Mouse (Mus musculus) gastrocnemius, postnatal 25 days (tissue): ENCODE measurements around the gene Omp. TPM values are rescaled to one million over a fixed set of nuclear protein-coding genes. Genes with fewer than 3 reads are reported as not detected.

ENCODE experiments used
- DNase-seq: peaks from one replicate; pipeline ENCODE4 v3.0.0; 2022
- total RNA-seq, 2 experiments: library from RNA; stranded (reverse); gene quantifications; 1 replicate in 1 of 2; 2 replicates in 1 of 2; pipeline ENCODE4 v1.2.3; 2021

Gene Omp
- total RNA-seq, 2 experiments from 2014 or later = 0.11 TPM; not detected in 1

- no peak for DNase-seq
Measured at GRCm38 (mm10) chr7:98139216-98139615, 6.1 kb downstream of the Omp start.

DNA sequence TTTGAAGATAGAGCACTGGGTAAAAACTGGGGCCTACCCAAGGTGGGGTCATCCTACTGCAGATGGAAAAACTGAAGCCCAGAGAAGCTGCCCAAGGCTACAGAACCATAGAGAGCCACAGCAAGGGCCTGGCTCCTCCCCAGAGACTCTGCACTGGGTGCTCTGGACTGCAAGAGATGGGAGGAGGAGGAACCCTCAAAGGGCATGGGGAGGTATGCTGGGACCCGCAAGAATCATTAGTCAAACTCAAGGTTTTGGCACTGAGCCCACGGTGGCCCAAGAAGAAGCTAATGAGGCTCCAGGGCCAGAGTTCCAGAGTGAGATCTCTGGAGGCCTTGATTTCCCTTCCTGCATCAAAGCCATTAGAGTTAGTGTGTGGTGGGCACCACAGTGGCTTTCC lies 7.3 kb downstream of the Omp start:
- no peak for DNase-seq

DNA sequence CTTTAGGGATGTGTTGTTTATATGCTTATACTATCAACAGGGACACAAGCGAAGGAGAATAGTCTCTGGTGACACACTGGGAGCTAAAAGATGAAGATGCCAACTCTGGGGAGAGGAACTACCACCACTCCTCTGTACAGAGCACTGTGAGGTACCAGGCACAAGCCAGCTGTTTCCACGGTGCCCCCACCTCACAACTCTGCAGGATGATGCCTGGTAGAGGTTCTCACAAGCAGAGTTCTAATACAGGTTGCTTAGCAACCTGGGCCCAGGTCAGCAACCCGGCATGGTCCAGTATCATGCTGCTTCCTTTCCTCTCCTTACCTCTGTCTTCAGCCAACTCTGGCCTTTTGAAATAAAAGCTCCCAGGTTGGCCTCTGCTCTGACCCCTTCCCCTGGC lies 7.7 kb downstream of the Omp start:
- no peak for DNase-seq

DNA sequence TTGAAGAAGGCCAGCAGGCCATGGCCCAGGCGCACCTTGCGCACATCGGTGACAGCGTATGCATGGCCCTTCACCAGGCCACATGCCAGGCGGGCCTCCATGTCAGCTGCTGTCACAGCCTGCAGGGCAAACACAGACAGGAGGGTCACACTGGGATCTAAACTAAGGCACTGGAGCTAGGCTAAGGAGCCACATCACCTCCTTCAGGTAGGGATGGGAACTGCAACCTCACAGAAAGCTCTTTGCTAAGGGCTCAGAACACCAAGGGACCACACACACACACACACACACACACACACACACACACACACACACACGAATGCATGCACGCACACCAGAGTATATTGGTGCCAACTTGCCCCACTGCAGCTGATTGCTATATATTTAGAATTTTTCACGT lies 13.6 kb downstream of the Omp start:
- no peak for DNase-seq

DNA sequence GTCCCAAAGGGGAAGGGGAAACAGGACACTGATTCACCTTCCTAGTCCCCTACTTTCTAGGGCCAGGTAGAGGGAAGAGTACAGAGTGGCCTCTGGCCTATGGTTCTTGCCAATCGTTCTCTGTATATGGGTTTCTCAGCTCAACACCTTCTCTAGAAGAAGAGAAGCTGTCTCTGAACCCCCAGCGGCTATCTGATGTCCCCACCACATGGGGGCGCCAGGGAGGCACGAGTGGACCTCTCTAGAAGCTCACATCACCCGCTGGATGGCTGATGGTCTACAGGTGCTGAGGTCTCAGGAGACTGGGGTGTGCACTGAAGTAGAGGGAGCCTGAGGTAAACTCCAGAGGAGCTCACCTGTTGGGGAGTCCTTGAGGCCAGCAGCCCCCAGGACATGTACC lies 19.8 kb downstream of the Omp start:
- no peak for DNase-seq

GRCm38 (mm10) chr7:98124701-98125100 lies 20.6 kb downstream of the Omp start:
- no peak for DNase-seq

DNA sequence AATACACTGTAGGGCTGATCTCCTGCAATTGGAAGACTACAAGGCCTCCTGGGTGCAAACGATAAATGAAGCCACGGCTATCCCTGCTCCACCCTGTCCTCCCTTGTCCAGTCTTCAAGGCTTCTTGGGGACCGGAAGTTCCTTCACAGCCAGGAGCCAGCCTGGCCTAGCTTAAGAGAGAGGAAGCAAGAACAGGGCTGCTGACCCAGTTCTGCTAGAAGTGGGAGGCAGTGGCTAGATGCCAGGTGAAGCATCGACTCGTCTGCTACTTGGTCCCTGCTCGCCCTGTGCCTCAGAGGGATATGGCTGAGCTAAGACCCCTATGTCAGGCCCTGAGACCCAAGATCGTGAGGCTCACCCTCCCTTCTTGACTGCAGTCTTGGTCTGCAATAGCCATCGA lies 23.6 kb downstream of the Omp start:
- DNase-seq = no peak

- no peak for DNase-seq
Measured at GRCm38 (mm10) chr7:98121241-98121640, 24.1 kb downstream of the Omp start.

GRCm38 (mm10) chr7:98120325-98120724 lies 25.0 kb downstream of the Omp start:
- peak; percentile 47 for DNase-seq

DNA sequence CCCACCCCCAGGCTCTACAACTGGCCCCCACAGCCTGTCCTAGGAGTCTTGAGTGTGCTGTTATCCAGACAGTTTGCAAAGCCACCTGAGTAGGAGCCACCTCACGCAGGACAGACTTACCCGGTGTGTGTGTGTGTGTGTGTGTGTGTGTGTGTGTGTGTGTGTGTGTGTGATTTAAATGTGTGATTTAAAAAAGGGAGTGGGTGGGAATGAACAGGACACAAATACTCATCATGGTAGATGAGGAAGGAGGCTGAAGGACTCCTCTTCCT lies 25.4 kb downstream of the Omp start:
- no peak for DNase-seq

DNA sequence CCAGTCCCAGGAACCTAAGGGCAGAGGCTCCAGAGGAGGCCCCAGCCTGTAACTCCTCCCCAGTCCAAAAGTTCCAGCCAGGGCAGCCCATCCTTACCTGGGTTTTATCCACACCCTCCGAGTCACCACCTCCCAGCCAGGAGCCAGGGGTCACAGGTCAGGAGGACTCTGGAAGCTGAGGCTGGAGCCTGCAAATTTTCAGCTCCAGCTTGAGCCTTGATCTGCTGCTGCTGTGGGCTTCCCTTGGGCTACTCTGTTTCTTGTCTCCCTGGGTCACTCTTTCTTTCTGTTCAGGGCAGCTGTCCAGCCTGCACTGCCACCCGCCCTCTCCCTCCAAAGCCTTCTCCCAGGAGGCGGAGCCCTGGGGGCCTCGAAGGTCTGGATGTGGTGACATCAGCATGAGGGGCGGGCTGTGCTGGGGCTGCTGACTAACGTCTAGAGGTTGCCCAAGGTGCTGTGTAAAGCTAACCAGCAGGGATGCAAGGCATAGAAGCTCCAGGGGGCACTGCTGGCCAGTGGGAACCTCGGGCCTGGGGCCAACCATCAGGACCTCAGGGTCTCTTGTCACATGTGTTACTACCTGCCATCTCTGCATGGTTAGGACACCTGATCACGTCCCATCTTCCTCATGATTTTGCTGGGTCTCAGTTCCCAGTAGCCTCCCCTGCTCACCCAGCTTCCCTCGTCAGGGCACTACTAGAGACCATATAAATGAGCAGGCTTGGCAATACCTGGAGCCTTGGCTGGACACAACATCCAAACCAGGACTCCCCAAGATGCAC lies 25.9 kb downstream of the Omp start, which contains the start of gene Myo7a:
Gene Myo7a (minus strand): TSS at position 346 of the 782 bp plus-strand sequence.
- DNase-seq = no peak

DNA sequence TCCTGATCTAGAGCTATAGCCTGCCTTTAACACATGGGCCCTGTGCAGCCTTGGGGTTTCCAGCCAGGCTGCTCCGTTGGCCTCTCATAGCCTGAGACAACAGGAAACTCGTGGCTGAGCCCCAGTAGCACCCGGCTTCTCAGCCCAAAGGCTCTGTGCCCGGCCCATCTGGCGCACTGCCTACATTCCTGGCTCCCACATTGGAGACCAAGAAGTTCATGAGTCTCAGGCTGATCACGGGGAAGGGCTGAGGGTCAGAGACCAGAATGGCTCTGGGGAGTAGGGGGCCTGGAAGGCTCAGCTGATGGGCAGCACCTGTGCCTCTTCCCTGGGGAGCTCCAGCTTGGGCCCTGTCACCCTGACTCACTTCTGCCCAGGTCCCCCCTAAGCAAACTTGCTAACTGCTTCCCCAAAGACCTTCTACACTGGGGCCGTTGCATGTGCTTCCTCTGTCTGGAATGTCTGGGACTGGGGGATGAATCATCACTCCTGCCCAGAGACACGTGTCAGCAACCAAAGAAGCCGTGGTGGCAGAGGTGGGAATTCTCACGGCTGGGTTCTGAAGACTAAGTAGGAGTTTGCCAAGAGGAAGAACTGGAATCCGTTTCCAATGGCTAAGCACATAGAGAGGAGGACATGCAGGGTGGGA lies 28.2 kb downstream of the Omp start:
- DNase-seq = peak; percentile 81

GRCm38 (mm10) chr7:98114656-98115055 lies 30.6 kb downstream of the Omp start:
- no peak for DNase-seq

- DNase-seq = no peak
Measured at GRCm38 (mm10) chr7:98111233-98111632, 34.1 kb downstream of the Omp start.

DNA sequence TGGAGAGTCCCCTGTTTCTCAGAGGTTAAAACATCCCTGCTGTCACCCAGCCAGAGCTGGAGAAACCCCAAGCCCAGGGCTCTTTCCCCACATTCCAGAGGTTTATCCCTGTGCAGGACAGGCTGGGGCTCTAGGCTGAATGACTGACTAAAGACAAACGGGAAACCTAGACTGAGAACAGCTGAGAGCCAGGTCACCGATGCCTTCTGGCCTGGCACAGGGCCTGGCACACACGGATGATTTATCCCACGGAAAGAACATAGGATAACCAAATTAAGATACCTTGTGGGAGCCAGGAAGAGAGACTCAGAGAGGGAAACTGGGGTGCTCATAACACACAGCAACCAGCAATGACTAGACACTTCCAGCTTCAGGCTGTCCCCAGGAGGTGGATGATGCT lies 35.5 kb downstream of the Omp start:
- DNase-seq = no peak

DNA sequence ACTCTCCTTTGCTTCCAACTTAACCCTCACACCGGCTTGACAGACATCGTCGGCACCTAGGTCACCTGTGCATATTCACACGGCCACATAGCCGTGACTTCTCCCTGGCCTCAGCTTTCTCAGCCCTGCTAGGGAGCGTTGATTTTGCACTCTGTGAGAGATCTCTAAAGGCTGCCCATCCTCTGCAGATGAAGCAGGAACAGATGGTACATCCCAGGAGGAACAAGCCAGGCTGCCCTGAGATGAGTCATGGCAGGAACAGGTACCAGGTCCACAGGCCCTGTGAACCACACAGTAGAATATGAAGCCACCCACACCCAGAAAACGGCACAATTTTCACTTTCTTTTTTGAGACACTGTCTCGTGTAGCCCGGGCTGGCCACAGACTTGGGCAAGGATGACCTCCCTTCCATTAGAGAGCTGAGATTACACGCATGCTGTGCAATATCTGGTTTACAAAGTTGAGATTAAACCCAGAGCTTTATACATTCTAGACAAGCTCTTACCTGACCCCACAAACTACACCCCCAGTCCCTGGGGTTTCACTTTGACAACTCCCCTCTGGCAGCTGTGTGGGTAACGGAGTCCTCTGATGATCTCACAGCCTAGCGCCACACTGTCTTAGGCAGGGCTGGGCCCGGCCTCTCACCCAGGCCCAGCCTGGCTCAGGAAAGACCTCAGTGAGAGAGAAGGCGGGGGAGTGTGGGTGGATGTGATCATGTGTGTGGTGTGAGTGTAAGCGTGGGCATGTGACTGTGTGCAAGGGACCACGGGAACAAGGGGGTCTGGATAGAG lies 36.5 kb downstream of the Omp start:
- no peak for DNase-seq

- no peak for DNase-seq
Measured at GRCm38 (mm10) chr7:98106272-98106671, 39.0 kb downstream of the Omp start.

- no peak for DNase-seq
Measured at GRCm38 (mm10) chr7:98104481-98105435, 40.5 kb downstream of the Omp start.

DNA sequence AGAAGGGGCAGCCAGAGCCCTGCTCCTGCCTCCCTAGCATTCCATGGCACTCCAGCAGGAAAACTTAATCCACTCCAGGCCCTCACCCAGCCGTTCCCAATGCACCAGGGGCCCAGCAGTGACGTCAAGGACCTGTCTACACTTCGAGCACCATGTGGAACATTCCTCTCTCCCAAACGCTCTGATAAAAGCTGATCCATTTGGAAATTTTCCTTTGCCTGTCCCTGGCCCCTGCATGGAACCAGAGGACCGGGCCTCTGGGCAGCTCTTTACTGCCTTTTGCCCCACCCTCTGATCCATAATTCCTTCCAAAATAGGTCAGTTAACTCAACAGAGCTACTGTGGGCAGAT lies 41.4 kb downstream of the Omp start:
- DNase-seq = no peak

- peak; percentile 49 for DNase-seq
Measured at GRCm38 (mm10) chr7:98103002-98103941, 42.0 kb downstream of the Omp start.

- DNase-seq = no peak
Measured at GRCm38 (mm10) chr7:98102488-98102887, 42.8 kb downstream of the Omp start.
